Mouse (Mus musculus): ENCODE results near the gene Zyg11b.

GRCm38 (mm10) chr4:108332041-108332440 lies 31.1 kb upstream of the Zyg11b start:
- TF ChIP-seq CTCF (conservative IDR thresholded peaks at IDR 0.05; ENCODE audit: low read length) (no peak), POU5F1 (IDR thresholded peaks at IDR 0.05; ENCODE audit: borderline replicate concordance, low read length) (no peak), NANOG (IDR thresholded peaks at IDR 0.05; ENCODE audit: borderline replicate concordance, low read length) (no peak)

Measured in E14TG2a.4 (cell line).